Mouse (Mus musculus) liver (tissue): ENCODE results near the gene Mrpl32.
A peak's percentile ranks its signal among the peaks of the same experiment; 100 is the strongest.

ENCODE experiments used
- DNase-seq: peaks from one replicate; pipeline ENCODE4 v3.0.0-alpha.2; 2020; ENCODE audit warnings: mixed read lengths

Mrpl32 gene

DNA sequence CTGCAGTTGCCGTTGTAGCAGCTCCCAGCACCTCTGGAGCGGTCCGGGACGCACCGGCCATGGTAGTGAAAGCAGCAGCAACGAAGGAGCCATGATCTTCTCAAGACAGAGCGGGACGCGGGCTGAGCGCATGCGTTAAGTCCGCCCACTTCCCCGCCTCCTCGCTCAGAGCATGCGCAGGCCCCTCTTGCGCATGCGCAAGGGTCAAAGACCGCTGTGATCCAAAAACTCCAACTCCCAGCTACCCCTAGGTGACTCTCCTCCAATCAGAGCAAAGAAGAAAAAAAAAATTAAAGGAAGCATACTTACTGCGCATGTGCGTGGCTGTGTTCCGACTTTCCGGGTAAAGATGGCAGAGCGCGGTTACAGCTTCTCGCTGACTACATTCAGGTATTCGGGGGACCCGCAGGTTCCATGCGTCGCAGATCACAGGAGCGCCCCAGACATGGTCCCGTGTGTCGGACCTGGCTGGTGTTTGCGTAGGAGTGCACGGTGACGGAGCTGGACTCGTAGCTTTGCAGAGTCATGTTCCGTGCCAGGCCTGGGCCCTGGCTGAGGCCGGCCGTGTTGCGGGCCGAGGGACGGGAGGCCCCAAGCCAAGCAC, at the start of gene Mrpl32, which contains the start of gene Psma2:
Mrpl32 (minus strand) TSS at position 240 of the 604 bp plus-strand sequence.
Psma2 (plus strand) TSS at position 315 of the 604 bp plus-strand sequence.
- peak; percentile 97 for DNase-seq

DNA sequence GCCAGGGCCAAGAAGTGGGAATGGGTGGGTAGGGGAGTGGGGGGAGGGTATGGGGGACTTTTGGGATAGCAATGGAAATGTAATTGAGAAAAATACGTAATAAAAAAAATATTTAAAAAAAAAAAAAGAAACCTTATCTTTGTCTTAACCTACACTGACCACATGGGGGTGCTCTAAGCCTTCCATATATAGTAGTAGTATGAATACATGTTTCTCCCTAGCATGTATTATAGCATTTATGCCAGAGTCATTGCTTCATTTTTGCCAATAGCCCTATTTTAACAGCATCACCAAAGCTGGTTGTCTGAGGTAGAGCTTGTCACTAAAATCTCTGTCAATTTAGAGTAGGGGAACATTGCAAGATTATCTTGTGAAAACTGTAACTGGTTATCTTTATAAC, 36.3 kb upstream of the Mrpl32 start:
- DNase-seq = no peak

DNA sequence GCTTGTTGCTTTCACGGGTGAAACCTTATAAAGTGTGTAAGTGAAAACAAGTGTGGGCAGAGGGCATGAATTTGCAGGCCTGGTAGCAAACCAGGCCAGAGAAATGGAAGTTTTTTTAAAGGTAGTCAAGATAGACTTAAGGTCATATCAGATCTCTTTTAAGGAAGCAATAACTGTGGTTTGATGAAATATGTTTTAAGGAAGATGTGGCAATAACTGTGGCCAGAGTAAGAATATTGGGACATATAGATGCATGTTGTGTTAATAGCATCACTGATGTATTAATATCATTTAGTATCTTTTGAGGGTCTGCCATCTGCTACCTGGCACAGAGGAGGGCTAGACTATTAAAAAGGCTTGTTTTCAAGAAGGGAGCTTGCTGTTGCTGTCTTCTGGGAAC, 27.0 kb upstream of the Mrpl32 start:
- DNase-seq = no peak

DNA sequence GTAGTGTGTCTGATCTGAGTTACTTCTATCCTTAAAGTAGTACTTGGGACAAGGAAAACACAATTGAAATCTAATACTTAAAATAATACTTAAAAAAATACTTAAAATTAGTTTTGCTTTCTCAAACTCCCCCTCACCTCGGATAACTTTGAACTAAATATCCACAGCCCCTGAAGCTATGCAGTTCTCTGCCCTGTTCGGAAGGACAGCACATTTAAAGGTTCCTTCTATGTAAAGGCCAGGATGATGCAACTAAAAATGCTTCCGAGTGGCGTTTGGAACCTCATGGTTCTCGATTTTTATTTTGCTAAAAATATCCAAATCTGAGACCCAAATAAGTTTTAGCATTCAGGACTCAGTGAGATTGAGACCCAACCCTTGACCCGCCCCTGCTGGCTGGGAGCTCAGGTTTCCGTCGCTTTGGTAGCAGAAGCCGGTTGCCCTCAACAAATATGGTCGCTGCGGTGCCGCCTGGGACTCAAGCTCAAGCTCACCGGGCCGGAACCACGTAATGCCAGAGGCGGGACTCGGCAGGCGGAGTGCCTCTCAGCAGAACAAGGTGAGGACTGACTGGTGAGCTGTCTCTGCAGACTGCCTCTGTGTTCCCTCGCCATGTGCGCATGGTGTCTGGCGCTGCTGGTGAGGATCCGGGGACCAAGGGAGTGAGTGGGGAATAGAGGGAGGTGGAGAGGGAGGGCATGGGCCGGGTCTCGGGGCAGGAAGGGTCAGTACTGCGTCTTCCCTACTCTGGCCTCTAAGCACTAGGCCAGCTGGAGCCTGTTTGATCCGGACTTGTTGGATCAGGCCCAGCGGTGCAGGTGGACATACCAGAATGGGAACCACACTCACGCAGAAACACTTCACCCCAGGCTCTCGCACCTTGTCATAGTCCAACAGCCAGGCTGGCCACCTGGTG, 17.0 kb upstream of the Mrpl32 start, which contains the start of gene AW209491:
AW209491 (plus strand) TSS at position 429 of the 916 bp plus-strand sequence.
- DNase-seq = peak; percentile 91

DNA sequence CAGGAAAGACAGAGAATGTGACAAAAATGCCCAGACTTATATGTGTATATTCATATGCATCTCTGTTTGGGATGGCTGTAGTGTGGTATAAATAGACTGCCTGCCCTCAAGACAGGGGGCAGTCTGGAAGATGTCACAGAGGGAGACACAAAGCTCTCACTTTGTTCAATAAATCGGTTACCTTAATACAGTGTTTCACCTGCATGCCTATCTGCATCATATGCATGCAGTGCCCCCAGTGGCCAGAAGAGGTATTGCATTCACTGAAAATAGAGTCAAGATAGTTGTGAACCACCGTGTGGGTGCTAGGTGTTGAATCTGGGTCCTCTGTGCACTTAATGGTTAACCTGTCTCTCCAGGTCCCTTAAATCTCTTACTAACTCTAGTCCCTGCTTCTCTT, 5.8 kb upstream of the Mrpl32 start:
- peak; percentile 75 for DNase-seq

DNA sequence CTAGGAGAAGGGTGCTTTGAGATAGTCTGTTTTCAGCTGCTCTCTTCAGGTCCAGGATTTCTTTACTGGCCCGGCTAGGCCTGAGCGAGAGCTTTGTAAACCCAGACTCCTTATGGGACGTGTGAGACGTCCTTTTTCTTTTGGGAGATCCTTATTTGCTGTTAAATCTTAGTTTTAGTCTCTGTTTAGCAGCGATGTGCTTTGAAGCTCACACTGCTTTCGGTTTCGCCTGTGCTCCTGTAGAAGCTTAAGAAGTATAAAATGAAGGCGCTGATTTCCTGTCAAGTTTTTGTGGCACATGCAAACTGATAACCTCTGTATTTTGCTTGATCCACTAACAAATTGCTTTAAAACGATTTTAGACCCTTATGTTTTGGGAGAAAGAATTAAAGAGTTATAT, 588 bp upstream of the Mrpl32 start:
- DNase-seq = no peak

DNA sequence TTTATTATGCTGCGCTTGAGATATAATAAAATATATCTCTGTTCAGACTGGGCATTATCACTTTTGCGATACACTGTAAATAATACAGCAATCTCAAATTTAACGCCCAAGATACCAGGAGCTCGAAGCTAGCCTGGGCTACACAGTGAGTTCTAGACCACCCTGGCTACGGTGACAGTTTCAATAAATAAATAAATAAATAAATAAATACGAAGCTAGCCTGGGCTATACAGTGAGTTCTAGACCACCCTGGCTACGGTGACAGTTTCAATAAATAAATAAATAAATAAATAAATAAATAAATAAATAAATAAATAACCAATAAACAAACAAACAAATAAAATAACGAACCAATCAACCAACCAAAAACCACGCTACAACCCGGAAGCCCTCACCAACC, 502 bp downstream of the Mrpl32 start:
- no peak for DNase-seq

DNA sequence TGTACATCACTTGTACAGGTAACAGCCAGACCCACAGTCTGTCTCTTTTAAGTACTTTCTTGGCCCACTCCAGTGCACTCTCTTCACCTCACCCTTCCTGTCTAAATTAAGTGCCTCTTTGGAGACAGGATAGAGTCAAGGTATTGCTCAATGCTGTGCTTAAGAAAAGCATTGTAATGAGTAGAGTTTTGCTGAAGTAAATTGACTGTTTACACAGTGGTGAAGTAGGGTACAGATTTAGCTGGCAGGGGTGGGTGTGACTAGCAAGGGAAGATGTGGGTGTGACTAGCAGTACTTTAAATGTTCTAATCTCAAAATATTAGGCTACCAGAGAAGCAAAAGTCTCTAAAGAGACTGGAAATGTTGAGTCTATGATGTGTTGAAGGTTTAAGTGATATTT, 5.3 kb downstream of the Mrpl32 start:
- DNase-seq = no peak

DNA sequence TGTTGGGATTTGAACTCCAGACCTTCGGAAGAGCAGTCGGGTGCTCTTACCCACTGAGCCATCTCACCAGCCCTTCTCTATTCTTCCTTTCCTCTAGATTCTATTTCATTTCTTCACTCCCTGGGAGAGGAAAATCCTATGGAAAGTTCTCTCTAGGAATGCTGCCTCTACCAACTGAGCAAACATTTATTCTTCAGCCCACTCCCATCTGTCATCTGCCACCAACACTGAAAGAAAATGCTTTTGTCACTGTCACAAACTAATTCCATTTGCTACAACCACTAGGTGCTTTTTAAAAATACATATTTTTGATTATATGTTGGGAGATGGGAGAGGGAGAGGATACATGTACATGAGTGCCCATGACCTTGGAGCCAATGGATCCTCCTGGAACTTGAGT, 10.2 kb downstream of the Mrpl32 start:
- no peak for DNase-seq

DNA sequence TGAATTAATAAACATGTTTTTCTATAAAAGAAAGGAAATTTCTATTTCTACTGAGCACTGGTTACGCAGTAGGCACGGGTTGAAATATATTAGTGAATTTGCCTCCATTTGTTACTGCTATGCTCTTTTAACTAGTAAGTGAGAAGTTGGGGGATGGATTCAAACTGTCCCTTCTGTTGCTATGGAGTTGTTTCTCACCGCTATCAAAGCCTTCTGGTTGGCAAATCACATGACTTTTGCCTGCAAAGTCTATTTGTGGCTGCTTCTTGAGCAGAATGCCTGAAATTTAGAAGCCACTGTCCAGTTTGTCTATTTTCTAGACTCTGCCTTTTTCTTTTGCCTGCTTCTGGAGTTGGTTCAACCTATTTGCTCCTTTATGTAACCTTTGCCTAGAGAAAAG, 32.6 kb downstream of the Mrpl32 start:
- no peak for DNase-seq

DNA sequence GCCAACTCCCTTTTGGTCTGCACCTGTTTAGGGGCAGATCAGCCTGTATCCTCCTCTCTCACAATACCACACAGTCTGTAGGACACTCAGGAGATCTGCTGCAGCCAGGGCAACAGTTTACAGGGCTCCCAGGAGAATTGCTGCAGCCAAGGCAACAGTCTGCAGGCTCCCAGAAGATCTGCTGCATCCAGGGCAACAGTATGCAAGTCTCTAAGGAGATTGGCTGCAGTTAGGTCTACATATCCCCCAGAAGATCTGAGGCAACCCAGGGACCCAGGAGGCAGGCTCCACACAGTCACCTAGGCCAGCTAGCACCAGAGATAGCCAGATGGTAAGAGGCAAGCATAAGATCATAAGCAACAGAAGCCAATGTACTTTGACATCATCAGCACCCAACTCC, 38.8 kb downstream of the Mrpl32 start:
- DNase-seq = no peak

DNA sequence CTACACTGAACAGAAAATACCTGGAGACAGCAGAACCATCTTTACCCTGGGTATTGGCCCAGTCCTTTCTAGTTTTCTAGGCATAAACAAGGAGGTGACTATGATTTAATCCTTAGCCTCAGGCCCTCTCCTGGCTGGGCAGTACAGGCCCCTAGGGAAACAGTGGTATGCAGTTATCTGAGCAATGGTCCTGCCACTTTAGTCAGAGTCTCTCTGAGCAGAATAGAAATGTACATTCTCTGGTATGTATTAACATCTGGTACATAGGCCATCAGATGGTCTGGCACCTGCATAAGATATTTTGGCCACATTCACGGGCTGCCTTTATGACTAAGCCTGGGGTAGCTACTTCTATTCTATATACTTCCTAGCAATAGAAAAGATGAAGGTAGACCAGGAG, 51.6 kb downstream of the Mrpl32 start:
- DNase-seq = no peak
